Mouse (Mus musculus) cerebellum, adult 2 months (tissue): Measurements from ENCODE around the gene Alk.

Source experiments
- CTCF ChIP-seq: fragments of 200-500 bp; IDR thresholded peaks from 2 replicates; pipeline ENCODE4 v1.5.1; 2011; ENCODE audit warnings: low read depth, mild to moderate bottlenecking, control low read depth, low read length, moderate library complexity, borderline replicate concordance; ENCODE audit not compliant: insufficient read depth
- POLR2A ChIP-seq: fragments of 200-500 bp; IDR thresholded peaks from 2 replicates; pipeline ENCODE4 v1.6.1; 2011; ENCODE audit warnings: low read length, control low read depth, borderline replicate concordance; ENCODE audit not compliant: insufficient read depth

GRCm38 (mm10) chr17:72132140-72132911 lies 472.1 kb downstream of the Alk start:
- no peak for TF ChIP-seq CTCF
- no peak for TF ChIP-seq POLR2A
